Mouse (Mus musculus): ENCODE results near the gene Trmo. TPM values are rescaled to one million over a fixed set of nuclear protein-coding genes. Genes with fewer than 3 reads are reported as not detected.
A peak's percentile ranks its signal among the peaks of the same experiment; 100 is the strongest.

Gene Trmo
- polyA plus RNA-seq, 1 experiment = 7.7 TPM

GRCm38 (mm10) chr4:46369070-46369469 lies 20.2 kb downstream of the Trmo start:
- no peak for TF ChIP-seq POLR2A (IDR thresholded peaks at IDR 0.05; ENCODE audit: borderline replicate concordance, insufficient read depth, low read length)
- TF ChIP-seq CTCF (IDR thresholded peaks at IDR 0.05; ENCODE audit: borderline replicate concordance, insufficient read depth, low read depth, low read length) = 0 out of 2 replicates have a peak, but pooled peaks have one; percentile 1
- DNase-seq = no peak
- Histone ChIP-seq H3K27me3 (ENCODE audit: control insufficient read depth, insufficient read depth, low read length) (no peaks in the 10 kb centered on the region), H3K4me3 (replicated peaks; ENCODE audit: insufficient read depth, low read depth, low read length) (no peak overlapping the region), H3K27ac (ENCODE audit: insufficient read depth, low read length) (no peak overlapping the region), H3K4me1 (ENCODE audit: control insufficient read depth, insufficient read depth, low read length) (no peaks in the 10 kb centered on the region; the same call in 1 of the 2 replicates)
- WGBS = 64% methylated on average over 4 of the region's 4 CpGs

GRCm38 (mm10) chr4:46367487-46367959 lies 21.7 kb downstream of the Trmo start:
- WGBS = 23% methylated on average over 12 of the region's 12 CpGs
- Histone ChIP-seq H3K27me3 (ENCODE audit: control insufficient read depth, insufficient read depth, low read length) (no peaks in the 10 kb centered on the region; the same call in 1 of the 2 replicates), H3K4me3 (replicated peaks; ENCODE audit: insufficient read depth, low read depth, low read length) (no peak overlapping the region), H3K27ac (ENCODE audit: insufficient read depth, low read length) (no peak overlapping the region), H3K4me1 (ENCODE audit: control insufficient read depth, insufficient read depth, low read length) (no peaks in the 10 kb centered on the region; the same call in 1 of the 2 replicates)
- no peak for DNase-seq
- TF ChIP-seq POLR2A (IDR thresholded peaks at IDR 0.05; ENCODE audit: borderline replicate concordance, insufficient read depth, low read length) (no peak), CTCF (IDR thresholded peaks at IDR 0.05; ENCODE audit: borderline replicate concordance, insufficient read depth, low read depth, low read length) (no peak)

GRCm38 (mm10) chr4:46364360-46364759 lies 24.9 kb downstream of the Trmo start:
- no peak overlapping the region for H3K4me3 ChIP-seq (replicated peaks; ENCODE audit: insufficient read depth, low read depth, low read length)
- WGBS = 77% methylated on average over 2 of the region's 2 CpGs
- TF ChIP-seq CTCF (IDR thresholded peaks at IDR 0.05; ENCODE audit: borderline replicate concordance, insufficient read depth, low read depth, low read length) (no peak), POLR2A (IDR thresholded peaks at IDR 0.05; ENCODE audit: borderline replicate concordance, insufficient read depth, low read length) (no peak)
- DNase-seq = no peak
- no peaks in the 10 kb centered on the region for H3K4me1 ChIP-seq (ENCODE audit: control insufficient read depth, insufficient read depth, low read length)
- H3K27ac ChIP-seq (ENCODE audit: insufficient read depth, low read length) = no peak overlapping the region
- no peaks in the 10 kb centered on the region; the same call in 1 of the 2 replicates for H3K27me3 ChIP-seq (ENCODE audit: control insufficient read depth, insufficient read depth, low read length)

- no peak overlapping the region for H3K4me3 ChIP-seq (replicated peaks; ENCODE audit: insufficient read depth, low read depth, low read length)
- no peak for TF ChIP-seq POLR2A (IDR thresholded peaks at IDR 0.05; ENCODE audit: borderline replicate concordance, insufficient read depth, low read length)
These were observed 28.0 kb downstream of the Trmo start for GRCm38 (mm10) chr4:46361258-46361657.

GRCm38 (mm10) chr4:46359539-46360253 lies 29.5 kb downstream of the Trmo start:
- Histone ChIP-seq H3K4me1 (ENCODE audit: control insufficient read depth, insufficient read depth, low read length) (no peaks in the 10 kb centered on the region), H3K27ac (ENCODE audit: insufficient read depth, low read length) (no peak overlapping the region), H3K4me3 (replicated peaks; ENCODE audit: insufficient read depth, low read depth, low read length) (no peak overlapping the region), H3K27me3 (ENCODE audit: control insufficient read depth, insufficient read depth, low read length) (no peaks in the 10 kb centered on the region; the same call in 1 of the 2 replicates)
- no peak for DNase-seq
- TF ChIP-seq POLR2A (IDR thresholded peaks at IDR 0.05; ENCODE audit: borderline replicate concordance, insufficient read depth, low read length) (no peak), CTCF (IDR thresholded peaks at IDR 0.05; ENCODE audit: borderline replicate concordance, insufficient read depth, low read depth, low read length) (no peak)
- 70% methylated on average over 12 of the region's 12 CpGs for WGBS

More at GRCm38 (mm10) chr4:46361258-46361657, 28.0 kb downstream of the Trmo start:
- no peak for DNase-seq
- Histone ChIP-seq H3K4me1 (ENCODE audit: control insufficient read depth, insufficient read depth, low read length) (no peaks in the 10 kb centered on the region), H3K27ac (ENCODE audit: insufficient read depth, low read length) (no peak overlapping the region), H3K27me3 (ENCODE audit: control insufficient read depth, insufficient read depth, low read length) (no peaks in the 10 kb centered on the region; the same call in 1 of the 2 replicates)
- WGBS = 64% methylated on average over 5 of the region's 5 CpGs

- TF ChIP-seq CTCF (IDR thresholded peaks at IDR 0.05; ENCODE audit: borderline replicate concordance, insufficient read depth, low read depth, low read length) (peak; percentile 71), POLR2A (IDR thresholded peaks at IDR 0.05; ENCODE audit: borderline replicate concordance, insufficient read depth, low read length) (no peak)
- Histone ChIP-seq H3K4me3 (replicated peaks; ENCODE audit: insufficient read depth, low read depth, low read length) (no peak overlapping the region), H3K27me3 (ENCODE audit: control insufficient read depth, insufficient read depth, low read length) (peaks cover 3% of the 10 kb centered on the region; the same call in 1 of the 2 replicates), H3K27ac (ENCODE audit: insufficient read depth, low read length) (no peak overlapping the region), H3K4me1 (ENCODE audit: control insufficient read depth, insufficient read depth, low read length) (no peaks in the 10 kb centered on the region)
- peak; percentile 37 to 63 for DNase-seq
- 53% methylated on average over 12 of the region's 12 CpGs for WGBS
These were observed 32.7 kb downstream of the Trmo start for GRCm38 (mm10) chr4:46356351-46357133.

GRCm38 (mm10) chr4:46353045-46353444 lies 36.2 kb downstream of the Trmo start:
- 24% methylated on average over 10 of the region's 10 CpGs for WGBS

More at GRCm38 (mm10) chr4:46353045-46353444, 36.2 kb downstream of the Trmo start:
- Histone ChIP-seq H3K27ac (ENCODE audit: insufficient read depth, low read length) (no peak overlapping the region), H3K4me3 (replicated peaks; ENCODE audit: insufficient read depth, low read depth, low read length) (no peak overlapping the region), H3K27me3 (ENCODE audit: control insufficient read depth, insufficient read depth, low read length) (peaks cover 6% of the 10 kb centered on the region), H3K4me1 (ENCODE audit: control insufficient read depth, insufficient read depth, low read length) (no peaks in the 10 kb centered on the region)
- DNase-seq = no peak
- TF ChIP-seq POLR2A (IDR thresholded peaks at IDR 0.05; ENCODE audit: borderline replicate concordance, insufficient read depth, low read length) (no peak), CTCF (IDR thresholded peaks at IDR 0.05; ENCODE audit: borderline replicate concordance, insufficient read depth, low read depth, low read length) (no peak)
